Mouse (Mus musculus) gastrocnemius, postnatal 4 days (tissue): Measurements from ENCODE around the gene Wdr73. TPM values are rescaled to one million over a fixed set of nuclear protein-coding genes. Genes with fewer than 3 reads are reported as not detected.
"Not testable (repeated sequence)": the region's sequence is repeated elsewhere in the genome, so short reads cannot be mapped to it uniquely, and the experiment has no call there.

ENCODE experiments used
- DNase-seq, 2 experiments: peaks; one replicate each; pipeline ENCODE4 v3.0.0; 2021 to 2022; ENCODE audit warnings: low spot score in 2 of 2, mixed read lengths in 2 of 2
- long read RNA-seq, 2 experiments: library from polyadenylated mRNA; stranded (forward); transcript quantifications; one replicate each; pipeline ENCODE4 v2.0.0; 2021
- total RNA-seq, 2 experiments: library from RNA; stranded (reverse); gene quantifications; 2 replicates each; pipeline ENCODE4 v1.2.3; 2021

The Wdr73 gene
- 1 to 10 TPM; 9.1 to 9.5 TPM for total RNA-seq
- long read RNA-seq, experiment 1, transcript Wdr73-201 (8 exons, 2,114 nt) = major isoform, 11 of 13 reads
- long read RNA-seq, experiment 1, partial matches to known transcripts = 0 of 13 reads
- long read RNA-seq, experiment 1, other reads (novel, unspliced or antisense) = 1 of 13 reads
- long read RNA-seq, experiment 2, transcript Wdr73-201 (8 exons, 2,114 nt) = major isoform, 8 of 11 reads
- long read RNA-seq, experiment 2, partial matches to known transcripts = 0 of 11 reads
- long read RNA-seq, experiment 2, other reads (novel, unspliced or antisense) = 3 of 11 reads

DNA sequence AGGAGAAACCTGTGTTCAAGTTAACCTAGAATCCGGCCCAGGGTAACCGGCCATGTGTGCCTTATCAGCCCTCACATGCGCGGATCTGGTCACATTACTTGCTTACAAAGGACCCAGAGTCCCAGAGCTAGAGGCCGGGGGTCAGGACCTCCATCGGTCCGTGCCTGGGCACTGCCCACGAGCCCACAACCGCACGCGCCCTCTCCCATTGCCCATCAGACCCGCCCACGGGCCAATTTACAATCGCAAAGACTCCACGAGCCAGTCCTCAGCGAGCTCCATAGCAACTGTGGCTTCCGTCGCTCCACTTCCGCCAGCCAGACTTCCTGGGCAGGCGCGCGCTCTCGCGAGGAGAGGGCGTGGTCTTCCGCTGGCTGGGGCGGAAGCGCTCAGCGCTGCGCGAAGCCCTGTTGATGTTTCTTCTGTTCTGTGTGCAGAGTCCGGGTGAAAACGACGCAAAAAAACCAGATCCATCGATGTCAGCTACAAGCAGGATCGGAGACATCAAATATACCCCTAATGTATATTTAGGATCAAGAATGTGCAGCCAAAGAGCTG lies at the start of gene Wdr73:
Gene Wdr73 (minus strand): TSS at position 326 of the 558 bp plus-strand sequence.
- DNase-seq = peak; percentile 79 to 90

GRCm38 (mm10) chr7:80947445-80948350 lies 46.6 kb upstream of the Wdr73 start, which contains the start of gene Sec11a:
TSS of gene Sec11a (minus strand) at chr7:80947780.
- DNase-seq = peak; percentile 80 to 93

- DNase-seq = no peak
Measured at GRCm38 (mm10) chr7:80939808-80940207, 38.7 kb upstream of the Wdr73 start.

DNA sequence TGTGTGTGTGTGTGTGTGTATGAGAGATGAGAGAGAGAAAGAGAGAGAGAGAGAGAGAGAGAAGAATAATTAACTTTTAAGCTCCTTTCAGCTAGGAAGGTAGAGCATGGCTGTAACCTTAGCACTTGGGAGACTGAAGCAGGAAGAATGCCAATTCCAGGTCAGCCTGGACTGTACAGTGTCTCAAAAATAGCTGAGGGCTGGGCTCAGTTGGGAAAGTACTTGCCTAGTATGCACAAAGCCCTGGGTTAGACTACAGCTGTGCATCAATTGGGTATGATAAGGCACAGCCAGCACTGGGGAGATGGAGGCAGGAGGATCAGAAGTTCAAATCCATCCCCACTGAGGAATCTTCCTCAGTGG lies 36.2 kb upstream of the Wdr73 start:
- DNase-seq = not testable (repeated sequence)

DNA sequence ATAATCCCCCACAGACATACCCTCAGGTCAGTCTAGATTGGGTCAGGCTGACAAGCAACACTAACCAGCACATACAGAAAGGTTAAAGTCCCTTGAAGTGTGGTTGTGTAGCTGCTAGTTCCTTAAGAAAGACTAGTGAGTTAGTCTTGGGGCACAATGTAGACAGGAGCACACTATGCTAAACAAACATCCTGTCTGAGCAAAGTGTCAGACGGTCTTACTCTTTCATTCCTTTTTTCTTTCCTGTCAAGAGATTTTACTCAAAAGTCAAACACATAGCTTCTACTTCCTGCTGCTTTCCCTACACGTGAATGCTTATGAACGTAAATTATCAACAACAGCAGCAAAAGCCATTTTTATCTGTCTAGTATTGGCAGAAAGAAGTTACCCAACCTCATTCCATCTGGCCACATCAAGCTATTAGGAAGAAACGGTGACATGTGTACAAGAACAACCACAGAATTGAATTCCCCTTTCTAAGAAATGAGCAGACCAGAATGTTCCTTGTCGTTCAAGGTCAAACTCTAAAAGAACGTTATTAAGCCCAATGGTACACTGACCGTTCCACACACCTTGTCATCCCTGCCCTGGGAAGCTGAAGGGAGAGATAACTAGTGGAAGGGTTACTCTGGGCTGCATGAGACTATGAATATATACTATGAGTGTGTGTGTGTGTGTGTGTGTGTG lies 35.7 kb upstream of the Wdr73 start:
- not testable (repeated sequence) for DNase-seq

- no peak for DNase-seq
Measured at GRCm38 (mm10) chr7:80935834-80936233, 34.8 kb upstream of the Wdr73 start.

GRCm38 (mm10) chr7:80932777-80933176 lies 31.7 kb upstream of the Wdr73 start:
- DNase-seq = no peak

DNA sequence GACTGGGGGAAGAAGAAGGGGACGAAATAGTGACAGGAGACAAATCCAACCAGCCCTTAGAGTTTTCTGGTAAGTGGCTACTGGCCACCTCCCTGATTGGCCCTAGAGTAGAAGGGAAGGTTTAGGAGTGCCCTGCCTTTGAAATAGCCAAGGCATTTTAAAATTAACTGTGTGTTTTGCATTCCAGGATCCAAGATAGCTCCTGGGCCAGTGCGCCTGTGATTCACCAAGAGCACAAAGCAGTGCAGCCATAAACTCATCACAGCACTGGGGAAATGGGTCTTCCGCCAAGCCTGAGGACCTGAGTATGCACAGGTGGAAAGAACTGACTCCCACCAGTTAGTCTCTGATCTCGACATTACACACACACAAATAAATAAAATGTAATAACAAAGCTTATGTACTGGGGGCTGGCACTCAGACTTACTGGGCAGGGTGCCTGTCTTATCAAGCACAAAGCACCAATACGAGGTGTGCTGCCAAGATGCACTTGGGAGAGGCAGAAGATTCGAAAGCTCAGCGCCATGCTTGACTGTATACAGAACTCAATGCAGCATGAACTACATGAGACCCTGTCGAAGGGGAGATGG lies 30.6 kb upstream of the Wdr73 start:
- DNase-seq = no peak

DNA sequence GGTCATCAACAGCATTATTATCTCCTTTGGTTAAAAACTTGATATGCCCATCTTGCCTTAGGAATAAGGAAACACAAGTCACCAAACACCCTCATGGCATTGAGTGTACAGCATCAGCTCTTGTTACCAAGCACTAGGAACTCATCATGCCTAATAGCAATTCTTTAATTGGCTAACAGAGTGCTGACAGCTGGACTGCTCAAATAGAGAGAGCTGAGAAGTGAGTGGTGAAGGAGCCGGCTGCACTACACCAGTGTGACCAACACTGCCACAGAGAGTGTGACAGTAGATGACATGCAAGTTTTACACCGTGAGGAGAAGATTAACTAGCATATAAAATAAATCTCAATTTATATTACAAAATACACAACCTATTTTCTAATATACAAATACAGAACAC lies 22.1 kb upstream of the Wdr73 start:
- DNase-seq = no peak

DNA sequence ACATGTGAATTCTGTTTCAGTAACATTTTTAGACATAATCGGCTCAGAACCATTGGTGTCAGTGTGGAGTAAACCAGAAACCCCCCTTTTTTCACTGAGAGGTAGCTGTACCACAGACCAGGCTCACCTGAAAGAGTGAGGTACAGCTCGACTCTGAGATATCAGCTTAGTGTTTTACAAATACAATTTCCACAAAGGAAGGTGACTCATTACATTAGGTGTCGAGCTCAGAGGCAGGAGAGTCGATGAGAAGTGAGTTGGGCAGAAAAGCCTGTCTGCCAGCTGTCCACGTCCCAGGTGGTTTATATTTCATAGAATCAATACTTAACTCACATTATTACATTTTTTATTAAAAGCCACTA lies 18.6 kb upstream of the Wdr73 start:
- no peak for DNase-seq

DNA sequence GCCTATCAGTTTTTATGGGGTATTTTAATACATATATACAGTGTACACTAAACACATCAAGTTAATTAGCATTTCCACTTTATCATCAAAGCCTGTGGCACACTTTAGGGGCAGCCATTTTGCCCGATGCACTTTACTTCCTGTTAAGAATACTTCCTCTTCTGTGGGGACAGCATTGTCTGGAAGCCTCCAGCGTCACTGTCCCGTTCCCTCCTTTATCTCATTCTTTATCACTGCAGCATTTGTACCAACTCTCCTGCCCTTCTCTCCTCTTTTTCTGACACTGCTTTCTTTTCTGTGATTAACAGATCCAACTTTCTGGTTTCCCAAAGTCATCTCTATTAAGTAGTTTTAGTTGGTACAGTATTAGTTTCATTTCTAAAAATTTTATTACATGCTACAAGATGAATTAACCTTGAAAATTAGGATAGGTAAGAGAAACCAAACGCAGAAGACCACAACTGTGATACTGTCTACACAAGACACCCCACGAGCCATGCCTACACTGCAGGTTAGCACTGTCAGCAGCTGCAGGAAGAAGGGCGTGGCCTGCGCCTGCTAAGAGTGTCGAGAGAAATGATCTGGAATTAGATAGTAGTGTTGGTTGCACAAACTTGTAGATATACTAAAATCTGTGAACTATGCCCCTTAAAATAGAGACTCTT lies 18.0 kb upstream of the Wdr73 start:
- DNase-seq = no peak

DNA sequence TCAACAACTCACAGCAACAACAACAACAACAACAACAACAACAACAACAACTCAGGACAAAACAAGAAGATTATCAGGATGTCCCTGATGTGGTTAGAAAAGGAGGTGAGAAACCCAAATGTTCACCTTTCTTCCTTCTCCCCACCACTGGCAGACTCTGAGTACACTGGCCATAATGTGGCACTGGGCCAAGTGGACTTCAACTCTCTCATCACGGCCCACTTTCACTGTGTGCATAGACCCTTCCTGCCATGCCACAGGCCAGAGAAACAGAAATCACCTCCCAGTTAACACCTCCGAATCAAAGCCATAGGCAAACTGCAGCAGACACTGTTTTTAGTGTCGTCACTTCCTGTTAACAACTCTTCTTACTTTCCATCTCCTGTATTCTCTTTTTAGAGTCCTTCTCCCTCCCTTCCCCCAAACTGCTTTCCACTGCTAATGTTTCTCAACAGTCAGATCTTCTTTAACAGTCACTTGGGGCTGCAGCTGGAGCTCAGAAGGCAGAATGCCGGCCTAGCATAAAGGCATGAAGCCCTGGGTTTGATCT lies 16.9 kb upstream of the Wdr73 start:
- no peak for DNase-seq

- no peak for DNase-seq
Measured at GRCm38 (mm10) chr7:80912496-80912895, 11.4 kb upstream of the Wdr73 start.

- DNase-seq = no peak
Measured at GRCm38 (mm10) chr7:80911053-80911452, 10.0 kb upstream of the Wdr73 start.

DNA sequence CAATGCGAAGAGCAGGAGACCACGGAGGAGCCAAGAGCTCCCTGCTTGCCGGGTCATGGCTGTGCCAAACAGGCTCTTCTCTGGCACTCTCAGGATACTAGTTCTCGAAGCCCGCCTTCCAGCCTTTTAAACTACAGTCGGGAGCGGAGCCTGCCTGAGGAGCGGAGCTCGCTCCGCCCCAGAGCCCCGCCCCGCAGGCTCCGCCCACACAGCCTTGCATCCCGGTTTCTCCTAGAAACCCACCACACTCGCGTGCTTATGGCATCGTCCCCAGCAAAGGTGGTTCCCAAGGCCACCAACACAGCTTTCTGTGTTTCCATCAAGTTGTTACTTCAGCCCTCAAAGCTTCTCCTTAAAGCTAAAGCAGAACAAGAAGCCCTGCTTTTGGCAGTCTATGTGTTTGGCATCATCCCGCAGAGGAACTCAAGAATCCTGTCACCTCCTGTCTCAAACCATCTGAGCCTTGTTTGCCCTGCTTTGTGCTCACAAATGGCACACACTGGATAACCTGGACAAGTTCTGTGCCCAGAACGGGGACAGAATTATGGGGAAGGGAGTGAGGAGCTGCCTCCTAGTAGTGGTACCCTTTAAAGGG lies 3.9 kb upstream of the Wdr73 start, which contains the start of gene Nmb:
Gene Nmb (minus strand): TSS at position 156 of the 595 bp plus-strand sequence.
- DNase-seq = peak; percentile 48 to 76

- no peak for DNase-seq
Measured at GRCm38 (mm10) chr7:80903625-80904422, 2.8 kb upstream of the Wdr73 start.

DNA sequence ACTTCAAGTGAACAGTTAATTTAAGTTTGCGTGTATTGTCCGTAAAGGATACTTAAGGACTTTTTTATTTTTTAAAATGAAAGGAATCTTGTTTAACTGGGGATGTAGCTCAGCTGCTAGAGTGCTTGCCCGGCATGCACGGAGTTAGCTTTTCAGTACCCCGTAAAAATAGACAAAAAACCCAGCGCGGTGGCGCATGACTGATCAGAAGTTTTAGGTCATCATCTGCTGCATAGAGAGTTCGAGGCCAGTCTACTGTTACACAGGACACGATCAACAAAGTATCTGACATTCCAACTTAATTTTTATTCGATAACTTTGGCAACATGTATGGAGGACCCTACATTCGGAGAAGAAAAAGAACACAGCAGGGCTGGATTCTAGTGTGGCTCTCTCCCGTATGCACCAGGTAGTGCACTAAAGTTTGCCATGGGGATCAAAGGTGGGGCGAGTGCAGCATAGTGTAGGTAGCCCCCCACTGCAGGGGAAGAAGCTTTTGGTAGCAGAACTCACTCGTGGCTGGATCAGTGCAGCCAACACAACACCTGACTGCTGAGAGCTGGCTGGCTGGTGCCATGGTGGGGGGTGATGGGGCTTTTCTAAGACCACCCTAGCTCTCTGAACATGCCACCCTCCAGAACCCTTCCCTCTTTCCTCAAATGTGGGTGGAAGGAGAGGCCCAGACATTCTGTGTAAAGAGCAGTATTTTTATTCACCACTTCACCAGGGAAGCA lies 639 bp upstream of the Wdr73 start:
- DNase-seq = no peak

- no peak for DNase-seq
Measured at GRCm38 (mm10) chr7:80897721-80898120, 3.3 kb downstream of the Wdr73 start.
